Mouse (Mus musculus): Measurements from ENCODE around the gene Arhgdib. TPM values are rescaled to one million over a fixed set of nuclear protein-coding genes. Genes with fewer than 3 reads are reported as not detected.
"Not testable (repeated sequence)": the region's sequence is repeated elsewhere in the genome, so short reads cannot be mapped to it uniquely, and the experiment has no call there.

Gene Arhgdib
- polyA plus RNA-seq, 1 experiment from 2014 or later = 152 TPM

GRCm38 (mm10) chr6:136980331-136980746 lies 38.6 kb upstream of the Arhgdib start:
- peak overlapping the region; percentile 27; the same call in 1 of the 2 replicates for H3K9ac ChIP-seq (ENCODE audit: low read length)
- H3K9me3 ChIP-seq (replicated peaks; ENCODE audit: control insufficient read depth, low read length) = no peaks in the 10 kb centered on the region
- peak; percentile 69 for ATAC-seq (replicated peaks; ENCODE audit: extremely low read depth, insufficient read depth, low FRiP score)
- peak overlapping the region; percentile 19 for H3K27ac ChIP-seq (ENCODE audit: low read length)
- H3K4me1 ChIP-seq (ENCODE audit: control insufficient read depth, insufficient read depth, low read length) = peaks cover 6% of the 10 kb centered on the region
- no peak overlapping the region for H3K4me3 ChIP-seq (ENCODE audit: low read length)
- H3K36me3 ChIP-seq (ENCODE audit: control insufficient read depth, insufficient read depth) = no peaks in the 10 kb centered on the region
- peak overlapping the region; percentile 10; the same call in 1 of the 2 replicates for H3K4me2 ChIP-seq (ENCODE audit: low read depth, low read length)
- H3K27me3 ChIP-seq (ENCODE audit: control insufficient read depth, insufficient read depth, low read length) = no peaks in the 10 kb centered on the region
- 30% methylated on average over 3 of the region's 3 CpGs for WGBS

GRCm38 (mm10) chr6:136979274-136980082 lies 37.8 kb upstream of the Arhgdib start:
- Histone ChIP-seq H3K27ac (ENCODE audit: low read length) (peak overlapping the region; percentile 19; the same call in 1 of the 2 replicates), H3K4me1 (ENCODE audit: control insufficient read depth, insufficient read depth, low read length) (peaks cover 6% of the 10 kb centered on the region), H3K9ac (ENCODE audit: low read length) (peak overlapping the region; percentile 11; the same call in 1 of the 2 replicates), H3K4me2 (ENCODE audit: low read depth, low read length) (peak overlapping the region; percentile 26), H3K27me3 (ENCODE audit: control insufficient read depth, insufficient read depth, low read length) (no peaks in the 10 kb centered on the region), H3K9me3 (replicated peaks; ENCODE audit: control insufficient read depth, low read length) (no peaks in the 10 kb centered on the region), H3K36me3 (ENCODE audit: control insufficient read depth, insufficient read depth) (no peaks in the 10 kb centered on the region), H3K4me3 (ENCODE audit: low read length) (no peak overlapping the region)
- peak; percentile 41; the same call in 1 of the 2 replicates for ATAC-seq (replicated peaks; ENCODE audit: extremely low read depth, insufficient read depth, low FRiP score)
- WGBS = 70% methylated on average over 23 of the region's 23 CpGs

GRCm38 (mm10) chr6:136968877-136969276 lies 27.2 kb upstream of the Arhgdib start:
- not testable (repeated sequence) for ATAC-seq (replicated peaks; ENCODE audit: extremely low read depth, insufficient read depth, low FRiP score); H3K9ac ChIP-seq (ENCODE audit: low read length); H3K27me3 ChIP-seq (ENCODE audit: control insufficient read depth, insufficient read depth, low read length); H3K4me1 ChIP-seq (ENCODE audit: control insufficient read depth, insufficient read depth, low read length); H3K27ac ChIP-seq (ENCODE audit: low read length); H3K9me3 ChIP-seq (replicated peaks; ENCODE audit: control insufficient read depth, low read length); H3K4me2 ChIP-seq (ENCODE audit: low read depth, low read length); H3K4me3 ChIP-seq (ENCODE audit: low read length); H3K36me3 ChIP-seq (ENCODE audit: control insufficient read depth, insufficient read depth)
- WGBS = 24% methylated on average over 4 of the region's 4 CpGs

GRCm38 (mm10) chr6:136967466-136967865 lies 25.8 kb upstream of the Arhgdib start:
- H3K36me3 ChIP-seq (ENCODE audit: control insufficient read depth, insufficient read depth) = no peaks in the 10 kb centered on the region
- H3K27me3 ChIP-seq (ENCODE audit: control insufficient read depth, insufficient read depth, low read length) = no peaks in the 10 kb centered on the region
- no peaks in the 10 kb centered on the region for H3K9me3 ChIP-seq (replicated peaks; ENCODE audit: control insufficient read depth, low read length)
- no peak overlapping the region for H3K4me2 ChIP-seq (ENCODE audit: low read depth, low read length)
- H3K27ac ChIP-seq (ENCODE audit: low read length) = no peak overlapping the region
- no peak overlapping the region for H3K4me3 ChIP-seq (ENCODE audit: low read length)
- 73% methylated on average over 4 of the region's 4 CpGs for WGBS
- no peak overlapping the region for H3K9ac ChIP-seq (ENCODE audit: low read length)
- no peaks in the 10 kb centered on the region; the same call in 1 of the 2 replicates for H3K4me1 ChIP-seq (ENCODE audit: control insufficient read depth, insufficient read depth, low read length)
- no peak for ATAC-seq (replicated peaks; ENCODE audit: extremely low read depth, insufficient read depth, low FRiP score)

GRCm38 (mm10) chr6:136965912-136966311 lies 24.2 kb upstream of the Arhgdib start:
- no peaks in the 10 kb centered on the region; the same call in 1 of the 2 replicates for H3K4me1 ChIP-seq (ENCODE audit: control insufficient read depth, insufficient read depth, low read length)
- H3K4me2 ChIP-seq (ENCODE audit: low read depth, low read length) = no peak overlapping the region
- H3K9ac ChIP-seq (ENCODE audit: low read length) = no peak overlapping the region
- 58% methylated on average over 10 of the region's 10 CpGs for WGBS
- H3K4me3 ChIP-seq (ENCODE audit: low read length) = no peak overlapping the region
- H3K9me3 ChIP-seq (replicated peaks; ENCODE audit: control insufficient read depth, low read length) = no peaks in the 10 kb centered on the region
- no peaks in the 10 kb centered on the region for H3K27me3 ChIP-seq (ENCODE audit: control insufficient read depth, insufficient read depth, low read length)
- no peak; the same call in 1 of the 2 replicates for ATAC-seq (replicated peaks; ENCODE audit: extremely low read depth, insufficient read depth, low FRiP score)
- no peaks in the 10 kb centered on the region for H3K36me3 ChIP-seq (ENCODE audit: control insufficient read depth, insufficient read depth)
- no peak overlapping the region for H3K27ac ChIP-seq (ENCODE audit: low read length)

- WGBS = 67% methylated on average over 13 of the region's 13 CpGs
- H3K4me1 ChIP-seq (ENCODE audit: control insufficient read depth, insufficient read depth, low read length) = no peaks in the 10 kb centered on the region; the same call in 1 of the 2 replicates
- no peak overlapping the region for H3K4me2 ChIP-seq (ENCODE audit: low read depth, low read length)
- H3K27me3 ChIP-seq (ENCODE audit: control insufficient read depth, insufficient read depth, low read length) = no peaks in the 10 kb centered on the region
- no peak overlapping the region for H3K9ac ChIP-seq (ENCODE audit: low read length)
- H3K27ac ChIP-seq (ENCODE audit: low read length) = no peak overlapping the region
- H3K36me3 ChIP-seq (ENCODE audit: control insufficient read depth, insufficient read depth) = no peaks in the 10 kb centered on the region
- no peak overlapping the region for H3K4me3 ChIP-seq (ENCODE audit: low read length)
- no peaks in the 10 kb centered on the region for H3K9me3 ChIP-seq (replicated peaks; ENCODE audit: control insufficient read depth, low read length)
- ATAC-seq (replicated peaks; ENCODE audit: extremely low read depth, insufficient read depth, low FRiP score) = no peak
Observed at GRCm38 (mm10) chr6:136964609-136965510, 23.2 kb upstream of the Arhgdib start.

GRCm38 (mm10) chr6:136962957-136963356 lies 21.3 kb upstream of the Arhgdib start:
- no peak for ATAC-seq (replicated peaks; ENCODE audit: extremely low read depth, insufficient read depth, low FRiP score)
- H3K4me3 ChIP-seq (ENCODE audit: low read length) = no peak overlapping the region
- H3K9me3 ChIP-seq (replicated peaks; ENCODE audit: control insufficient read depth, low read length) = no peaks in the 10 kb centered on the region
- no peak overlapping the region for H3K9ac ChIP-seq (ENCODE audit: low read length)
- no peaks in the 10 kb centered on the region for H3K36me3 ChIP-seq (ENCODE audit: control insufficient read depth, insufficient read depth)
- no peak overlapping the region for H3K27ac ChIP-seq (ENCODE audit: low read length)
- no peaks in the 10 kb centered on the region for H3K27me3 ChIP-seq (ENCODE audit: control insufficient read depth, insufficient read depth, low read length)
- 51% methylated on average over 11 of the region's 11 CpGs for WGBS
- H3K4me2 ChIP-seq (ENCODE audit: low read depth, low read length) = no peak overlapping the region
- no peaks in the 10 kb centered on the region; the same call in 1 of the 2 replicates for H3K4me1 ChIP-seq (ENCODE audit: control insufficient read depth, insufficient read depth, low read length)

- no peaks in the 10 kb centered on the region for H3K9me3 ChIP-seq (replicated peaks; ENCODE audit: control insufficient read depth, low read length)
- no peak overlapping the region for H3K27ac ChIP-seq (ENCODE audit: low read length)
- no peaks in the 10 kb centered on the region for H3K36me3 ChIP-seq (ENCODE audit: control insufficient read depth, insufficient read depth)
- no peak overlapping the region for H3K9ac ChIP-seq (ENCODE audit: low read length)
- no peaks in the 10 kb centered on the region; the same call in 1 of the 2 replicates for H3K4me1 ChIP-seq (ENCODE audit: control insufficient read depth, insufficient read depth, low read length)
- no peaks in the 10 kb centered on the region for H3K27me3 ChIP-seq (ENCODE audit: control insufficient read depth, insufficient read depth, low read length)
- H3K4me3 ChIP-seq (ENCODE audit: low read length) = no peak overlapping the region
- no peak overlapping the region for H3K4me2 ChIP-seq (ENCODE audit: low read depth, low read length)
- 50% methylated on average over 11 of the region's 11 CpGs for WGBS
- no peak for ATAC-seq (replicated peaks; ENCODE audit: extremely low read depth, insufficient read depth, low FRiP score)
Observed at GRCm38 (mm10) chr6:136959131-136959530, 17.4 kb upstream of the Arhgdib start.

Measured in heart, embryonic 16.5 days (tissue).